Mouse (Mus musculus) kidney, adult 2 months (tissue): ENCODE data around the gene Pld2.

Experiments
- CTCF ChIP-seq: fragments of 200-500 bp; conservative IDR thresholded peaks from 2 replicates; pipeline ENCODE4 v1.5.1; 2011; ENCODE audit warnings: low read depth, mild to moderate bottlenecking, control low read depth, low read length, moderate library complexity, mixed read lengths; ENCODE audit not compliant: insufficient read depth, insufficient read length
- POLR2A ChIP-seq: fragments of 200-500 bp; IDR thresholded peaks from one replicate; pipeline ENCODE4 v1.6.1; 2011; ENCODE audit warnings: low read depth, low read length, control low read depth

DNA sequence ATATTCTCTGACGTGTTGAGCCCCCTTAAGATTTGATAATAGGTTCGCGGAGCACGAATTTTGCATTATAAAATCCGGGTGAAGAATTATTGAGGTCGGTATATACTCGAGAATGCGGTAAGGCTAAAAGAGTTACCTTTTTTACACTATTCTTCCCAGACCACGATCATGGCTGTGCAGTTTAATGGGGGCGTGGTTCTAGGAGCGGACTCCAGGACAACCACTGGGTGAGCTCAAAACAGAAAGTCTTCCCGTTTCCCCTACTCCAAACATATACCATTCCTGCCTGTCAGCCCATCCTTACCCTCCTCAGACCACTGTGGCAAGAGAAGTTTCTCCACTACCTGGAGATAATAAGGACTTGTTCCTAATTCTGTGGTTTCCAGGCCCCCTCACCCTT is 14.1 kb upstream of the Pld2 start:
- no peak for TF ChIP-seq POLR2A
- TF ChIP-seq CTCF = no peak
